Mouse (Mus musculus) C2C12 (cell line): ENCODE measurements around the gene Slc2a5. TPM values are rescaled to one million over a fixed set of nuclear protein-coding genes. Genes with fewer than 3 reads are reported as not detected.
A peak's percentile ranks its signal among the peaks of the same experiment; 100 is the strongest.

Experiments
- H3K27me3 ChIP-seq: one replicate; pipeline ENCODE4 v1.6.1; 2011; ENCODE audit not compliant: control insufficient read depth, insufficient read depth, insufficient read length
- H3K36me3 ChIP-seq: one replicate; pipeline ENCODE4 v1.6.1; 2011; ENCODE audit not compliant: control insufficient read depth, insufficient read depth
- H3K4me3 ChIP-seq: one replicate; pipeline ENCODE4 v1.5.1; 2011; ENCODE audit warnings: mild to moderate bottlenecking, control low read depth; ENCODE audit not compliant: poor library complexity, insufficient read depth, severe bottlenecking
- H3K79me2 ChIP-seq: one replicate; pipeline ENCODE4 v1.6.1; 2011; ENCODE audit not compliant: control insufficient read depth, insufficient read depth
- H3K79me3 ChIP-seq: one replicate; pipeline ENCODE4 v1.6.1; 2011; ENCODE audit warnings: low read depth, control low read depth
- H3ac ChIP-seq: one replicate; pipeline ENCODE3; 2011; ENCODE audit warnings: low read depth; ENCODE audit not compliant: control insufficient read depth, insufficient read length
- CEBPB ChIP-seq: IDR thresholded peaks from one replicate; pipeline ENCODE4 v1.6.1; 2011; ENCODE audit warnings: low read depth, mild to moderate bottlenecking, control low read depth, moderate library complexity
- CTCF ChIP-seq: IDR thresholded peaks from one replicate; pipeline ENCODE4 v1.5.1; 2011; ENCODE audit not compliant: control insufficient read depth, insufficient read depth, insufficient read length
- FOSL1 ChIP-seq: IDR thresholded peaks from one replicate; pipeline ENCODE4 v1.8.0; 2011; ENCODE audit warnings: mild to moderate bottlenecking, low read length; ENCODE audit not compliant: poor library complexity, insufficient read depth, severe bottlenecking
- MAX ChIP-seq: IDR thresholded peaks from one replicate; pipeline ENCODE4 v1.6.1; 2011; ENCODE audit warnings: mild to moderate bottlenecking, control low read depth
- MYOD1 ChIP-seq: IDR thresholded peaks from one replicate; pipeline ENCODE4 v1.6.1; 2011; ENCODE audit warnings: low read depth; ENCODE audit not compliant: control insufficient read depth, insufficient read length
- MYOG ChIP-seq: IDR thresholded peaks from one replicate; pipeline ENCODE4 v1.6.1; 2011; ENCODE audit not compliant: control insufficient read depth, insufficient read length; ENCODE audit errors: extremely low read depth
- USF1 ChIP-seq: IDR thresholded peaks from one replicate; pipeline ENCODE4 v1.6.1; 2011; ENCODE audit warnings: low read depth, mild to moderate bottlenecking, control low read depth, moderate library complexity
- polyA plus RNA-seq: library from polyadenylated mRNA; unstranded; fragments of >200 nt; fragmentation: generic; extraction: Trizol; gene quantifications from one replicate; pipeline ENCODE4 v1.2.1, GENCODE M21; 2012; ENCODE audit warnings: missing spikeins

Gene Slc2a5
- polyA plus RNA-seq, 1 experiment: not detected

GRCm38 (mm10) chr4:150126373-150126772, 7.3 kb downstream of the Slc2a5 start:
- Histone ChIP-seq H3ac (no peak overlapping the region), H3K79me3 (no peaks in the 10 kb centered on the region), H3K36me3 (no peaks in the 10 kb centered on the region), H3K27me3 (peaks cover 4% of the 10 kb centered on the region), H3K4me3 (no peak overlapping the region), H3K79me2 (no peaks in the 10 kb centered on the region)
- TF ChIP-seq MYOG (no peak), MYOD1 (no peak), CEBPB (no peak)

- no peak overlapping the region for H3K4me3 ChIP-seq
Measured at GRCm38 (mm10) chr4:150127894-150128293, 8.8 kb downstream of the Slc2a5 start.

GRCm38 (mm10) chr4:150128571-150128970, 9.5 kb downstream of the Slc2a5 start:
- H3K4me3 ChIP-seq: no peak overlapping the region
- TF ChIP-seq MAX: no peak
- no peak for TF ChIP-seq MYOG
- TF ChIP-seq CTCF: no peak
- TF ChIP-seq USF1: no peak
- TF ChIP-seq MYOD1: no peak
- no peak for TF ChIP-seq FOSL1
- no peak for TF ChIP-seq CEBPB

More at GRCm38 (mm10) chr4:150127894-150128293, 8.8 kb downstream of the Slc2a5 start:
- Histone ChIP-seq H3K79me3 (no peaks in the 10 kb centered on the region), H3K79me2 (no peaks in the 10 kb centered on the region), H3ac (no peak overlapping the region), H3K36me3 (no peaks in the 10 kb centered on the region), H3K27me3 (peaks cover 4% of the 10 kb centered on the region)
- TF ChIP-seq CTCF (no peak), MYOG (no peak), FOSL1 (no peak), USF1 (no peak), CEBPB (no peak), MAX (no peak), MYOD1 (no peak)

DNA sequence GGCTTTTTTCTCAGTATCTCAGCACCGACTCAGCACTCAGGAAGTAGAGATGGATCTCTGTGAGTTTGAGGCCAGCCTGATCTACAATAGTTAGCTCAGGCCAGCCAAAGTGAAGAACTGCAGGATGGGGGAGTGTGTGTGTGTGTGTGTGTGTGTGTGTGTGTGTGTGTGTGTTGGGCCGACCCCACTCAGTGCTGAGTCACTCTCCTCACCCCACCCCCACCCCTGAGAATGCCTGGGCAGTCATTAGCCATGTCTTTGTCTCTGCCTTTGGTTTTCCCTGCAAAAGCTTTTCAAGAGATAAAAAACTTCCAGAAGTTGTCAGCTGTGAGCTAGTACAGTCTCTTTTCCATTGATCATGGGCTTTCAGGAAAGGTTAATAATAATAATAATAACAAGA, 11.6 kb downstream of the Slc2a5 start:
- Histone ChIP-seq H3K79me2 (no peaks in the 10 kb centered on the region), H3K4me3 (no peak overlapping the region), H3K79me3 (no peaks in the 10 kb centered on the region), H3K27me3 (no peaks in the 10 kb centered on the region), H3K36me3 (no peaks in the 10 kb centered on the region), H3ac (no peak overlapping the region)
- TF ChIP-seq USF1 (no peak), MAX (no peak), CEBPB (no peak), FOSL1 (no peak), MYOG (no peak), MYOD1 (no peak), CTCF (no peak)

More at GRCm38 (mm10) chr4:150128571-150128970, 9.5 kb downstream of the Slc2a5 start:
- Histone ChIP-seq H3K27me3 (no peaks in the 10 kb centered on the region), H3K79me2 (no peaks in the 10 kb centered on the region), H3K79me3 (no peaks in the 10 kb centered on the region), H3ac (no peak overlapping the region), H3K36me3 (no peaks in the 10 kb centered on the region)

DNA sequence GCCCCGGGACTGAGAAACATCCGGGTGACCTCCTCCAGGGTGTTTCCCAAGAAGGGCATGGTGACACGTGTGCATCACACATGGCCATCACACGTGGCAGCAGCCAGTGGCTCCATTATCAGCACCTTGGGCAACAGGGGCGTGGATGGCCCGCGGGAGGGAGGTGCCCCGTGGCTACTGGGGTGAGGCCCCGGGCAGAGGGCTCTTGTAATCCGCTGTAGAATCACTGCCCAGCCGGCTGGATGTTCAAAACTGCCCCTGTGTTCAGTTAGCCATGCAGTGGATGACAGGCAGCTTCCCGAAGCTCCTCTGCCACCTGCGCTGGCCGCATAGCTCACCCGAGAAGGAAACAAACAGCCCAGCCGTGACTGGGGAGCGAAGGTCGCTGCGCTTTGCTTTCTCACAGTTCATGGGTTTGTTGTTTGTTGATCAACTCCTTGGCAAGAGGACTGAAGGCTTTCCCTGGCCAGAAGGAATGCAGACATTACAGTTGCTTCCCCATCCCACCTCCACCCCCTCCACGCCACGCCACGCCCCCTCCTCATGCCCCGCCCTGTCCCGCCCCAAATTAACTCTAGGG, 13.7 kb downstream of the Slc2a5 start:
- no peaks in the 10 kb centered on the region for H3K79me2 ChIP-seq
- no peaks in the 10 kb centered on the region for H3K36me3 ChIP-seq
- no peak overlapping the region for H3K4me3 ChIP-seq
- H3K79me3 ChIP-seq: no peaks in the 10 kb centered on the region
- H3ac ChIP-seq: no peak overlapping the region
- no peaks in the 10 kb centered on the region for H3K27me3 ChIP-seq
- TF ChIP-seq USF1: no peak
- TF ChIP-seq MAX: peak; percentile 20

DNA sequence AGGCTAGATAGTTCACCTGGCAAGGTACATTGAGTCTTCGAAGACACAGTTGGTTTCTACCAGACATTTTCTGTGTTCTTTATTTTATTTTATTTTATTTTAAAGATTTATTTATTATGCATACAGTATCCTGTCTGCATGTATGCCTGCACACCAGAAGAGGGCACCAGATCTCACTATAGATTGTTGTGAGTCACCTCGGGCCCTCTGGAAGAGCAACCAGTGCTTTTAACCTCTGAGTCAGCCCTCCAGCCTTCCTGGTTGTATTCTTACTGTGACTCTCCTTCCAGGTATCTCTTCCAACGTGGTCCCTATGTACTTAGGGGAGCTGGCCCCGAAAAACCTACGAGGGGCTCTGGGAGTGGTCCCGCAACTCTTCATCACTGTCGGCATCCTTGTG, 16.2 kb downstream of the Slc2a5 start:
- TF ChIP-seq USF1 (no peak), CTCF (no peak), CEBPB (no peak), MYOD1 (no peak), FOSL1 (no peak), MYOG (no peak), MAX (no peak)
- H3K36me3 ChIP-seq: no peaks in the 10 kb centered on the region
- no peak overlapping the region for H3K4me3 ChIP-seq
- H3K79me2 ChIP-seq: no peaks in the 10 kb centered on the region
- H3K79me3 ChIP-seq: no peaks in the 10 kb centered on the region
- H3ac ChIP-seq: no peak overlapping the region
- no peaks in the 10 kb centered on the region for H3K27me3 ChIP-seq
